Mouse (Mus musculus): ENCODE measurements around the gene Bicra. TPM values are rescaled to one million over a fixed set of nuclear protein-coding genes. Genes with fewer than 3 reads are reported as not detected.

The Bicra gene
- polyA plus RNA-seq, 1 experiment from 2014 or later = 1.6 TPM

- H3K9ac ChIP-seq (ENCODE audit: low read depth, low read length) = no peak overlapping the region
- 51% methylated on average over 6 of the region's 6 CpGs for WGBS
- no peak overlapping the region for H3K4me3 ChIP-seq (ENCODE audit: low read depth, low read length)
- no peak overlapping the region for H3K4me2 ChIP-seq (replicated peaks; ENCODE audit: low read depth)
- peak; percentile 99 for ATAC-seq
- no peak for TF ChIP-seq CTCF (IDR thresholded peaks at IDR 0.05; ENCODE audit: low read depth)
- no peaks in the 10 kb centered on the region for H3K27me3 ChIP-seq (replicated peaks; ENCODE audit: control insufficient read depth, insufficient read depth, low read length)
- no peaks in the 10 kb centered on the region for H3K36me3 ChIP-seq (ENCODE audit: control insufficient read depth, insufficient read depth)
- no peaks in the 10 kb centered on the region; the same call in 1 of the 2 replicates for H3K4me1 ChIP-seq (replicated peaks; ENCODE audit: control insufficient read depth, insufficient read depth, low read length)
- H3K27ac ChIP-seq (ENCODE audit: low read depth, low read length) = peak overlapping the region; percentile 35; the same call in 1 of the 2 replicates
- no peaks in the 10 kb centered on the region for H3K9me3 ChIP-seq (ENCODE audit: control insufficient read depth)
Observed at GRCm38 (mm10) chr7:16071906-16072305, 24.2 kb upstream of the Bicra start.

GRCm38 (mm10) chr7:16070846-16071245 lies 23.1 kb upstream of the Bicra start:
- TF ChIP-seq CTCF (IDR thresholded peaks at IDR 0.05; ENCODE audit: low read depth) = no peak
- Histone ChIP-seq H3K4me1 (replicated peaks; ENCODE audit: control insufficient read depth, insufficient read depth, low read length) (no peaks in the 10 kb centered on the region; the same call in 1 of the 2 replicates), H3K4me3 (ENCODE audit: low read depth, low read length) (no peak overlapping the region), H3K27ac (ENCODE audit: low read depth, low read length) (no peak overlapping the region), H3K9me3 (ENCODE audit: control insufficient read depth) (no peaks in the 10 kb centered on the region), H3K27me3 (replicated peaks; ENCODE audit: control insufficient read depth, insufficient read depth, low read length) (no peaks in the 10 kb centered on the region), H3K36me3 (ENCODE audit: control insufficient read depth, insufficient read depth) (no peaks in the 10 kb centered on the region), H3K9ac (ENCODE audit: low read depth, low read length) (no peak overlapping the region), H3K4me2 (replicated peaks; ENCODE audit: low read depth) (no peak overlapping the region)
- no peak for ATAC-seq

- TF ChIP-seq CTCF (IDR thresholded peaks at IDR 0.05; ENCODE audit: low read depth) = peak; percentile 55
- Histone ChIP-seq H3K9me3 (ENCODE audit: control insufficient read depth) (no peaks in the 10 kb centered on the region), H3K4me2 (replicated peaks; ENCODE audit: low read depth) (no peak overlapping the region), H3K27ac (ENCODE audit: low read depth, low read length) (no peak overlapping the region), H3K9ac (ENCODE audit: low read depth, low read length) (no peak overlapping the region), H3K4me3 (ENCODE audit: low read depth, low read length) (no peak overlapping the region), H3K27me3 (replicated peaks; ENCODE audit: control insufficient read depth, insufficient read depth, low read length) (peaks cover 13% of the 10 kb centered on the region; the same call in 1 of the 2 replicates), H3K36me3 (ENCODE audit: control insufficient read depth, insufficient read depth) (no peaks in the 10 kb centered on the region), H3K4me1 (replicated peaks; ENCODE audit: control insufficient read depth, insufficient read depth, low read length) (no peaks in the 10 kb centered on the region)
- no peak for ATAC-seq
- WGBS = 34% methylated on average over 4 of the region's 4 CpGs
Observed at GRCm38 (mm10) chr7:16063490-16063889, 15.8 kb upstream of the Bicra start.

- no peak for ATAC-seq
- no peak for TF ChIP-seq CTCF (IDR thresholded peaks at IDR 0.05; ENCODE audit: low read depth)
- no peak overlapping the region for H3K9ac ChIP-seq (ENCODE audit: low read depth, low read length)
- H3K4me2 ChIP-seq (replicated peaks; ENCODE audit: low read depth) = no peak overlapping the region
- no peaks in the 10 kb centered on the region for H3K9me3 ChIP-seq (ENCODE audit: control insufficient read depth)
- no peak overlapping the region for H3K27ac ChIP-seq (ENCODE audit: low read depth, low read length)
- WGBS = 75% methylated on average over 15 of the region's 15 CpGs
- no peaks in the 10 kb centered on the region for H3K4me1 ChIP-seq (replicated peaks; ENCODE audit: control insufficient read depth, insufficient read depth, low read length)
- H3K4me3 ChIP-seq (ENCODE audit: low read depth, low read length) = no peak overlapping the region
- H3K27me3 ChIP-seq (replicated peaks; ENCODE audit: control insufficient read depth, insufficient read depth, low read length) = peaks cover 13% of the 10 kb centered on the region; the same call in 1 of the 2 replicates
- no peaks in the 10 kb centered on the region for H3K36me3 ChIP-seq (ENCODE audit: control insufficient read depth, insufficient read depth)
Observed at GRCm38 (mm10) chr7:16062099-16062420, 14.3 kb upstream of the Bicra start.

- no peaks in the 10 kb centered on the region for H3K4me1 ChIP-seq (replicated peaks; ENCODE audit: control insufficient read depth, insufficient read depth, low read length)
- H3K9ac ChIP-seq (ENCODE audit: low read depth, low read length) = no peak within 1 kb of the TSS
- no peak for TF ChIP-seq CTCF (IDR thresholded peaks at IDR 0.05; ENCODE audit: low read depth)
- H3K4me2 ChIP-seq (replicated peaks; ENCODE audit: low read depth) = no peak within 1 kb of the TSS; the same call in 1 of the 2 replicates
- H3K9me3 ChIP-seq (ENCODE audit: control insufficient read depth) = no peaks in the 10 kb centered on the region
- no peak within 1 kb of the TSS for H3K4me3 ChIP-seq (ENCODE audit: low read depth, low read length)
- H3K36me3 ChIP-seq (ENCODE audit: control insufficient read depth, insufficient read depth) = no peaks in the 10 kb centered on the region
- 54% methylated on average over 55 of the region's 80 CpGs for WGBS
- no peak for ATAC-seq
- no peak within 1 kb of the TSS for H3K27ac ChIP-seq (ENCODE audit: low read depth, low read length)
- H3K27me3 ChIP-seq (replicated peaks; ENCODE audit: control insufficient read depth, insufficient read depth, low read length) = peaks cover 13% of the 10 kb centered on the region; the same call in 1 of the 2 replicates
Observed at GRCm38 (mm10) chr7:16061219-16062098, 13.7 kb upstream of the Bicra start, which contains the start of gene Zfp541. Zfp541 (plus strand) TSS chr7:16061814.

GRCm38 (mm10) chr7:16057136-16057534 lies 9.4 kb upstream of the Bicra start:
- Histone ChIP-seq H3K27me3 (replicated peaks; ENCODE audit: control insufficient read depth, insufficient read depth, low read length) (peaks cover 13% of the 10 kb centered on the region; the same call in 1 of the 2 replicates), H3K9me3 (ENCODE audit: control insufficient read depth) (no peaks in the 10 kb centered on the region), H3K9ac (ENCODE audit: low read depth, low read length) (no peak overlapping the region), H3K36me3 (ENCODE audit: control insufficient read depth, insufficient read depth) (no peaks in the 10 kb centered on the region), H3K4me2 (replicated peaks; ENCODE audit: low read depth) (no peak overlapping the region), H3K4me3 (ENCODE audit: low read depth, low read length) (no peak overlapping the region), H3K27ac (ENCODE audit: low read depth, low read length) (no peak overlapping the region), H3K4me1 (replicated peaks; ENCODE audit: control insufficient read depth, insufficient read depth, low read length) (no peaks in the 10 kb centered on the region)
- peak; percentile 56 for ATAC-seq
- WGBS = 21% methylated on average over 2 of the region's 2 CpGs
- TF ChIP-seq CTCF (IDR thresholded peaks at IDR 0.05; ENCODE audit: low read depth) = no peak
